Mouse (Mus musculus) forebrain, embryonic 10.5 days (tissue): ENCODE data around the gene Basp1. TPM values are rescaled to one million over a fixed set of nuclear protein-coding genes. Genes with fewer than 3 reads are reported as not detected.
A peak's percentile ranks its signal among the peaks of the same experiment; 100 is the strongest.

Experiments used
- DNase-seq: peaks from one replicate; pipeline ENCODE4 v3.0.0-alpha.2; 2017; ENCODE audit warnings: low spot score; ENCODE audit errors: extremely low spot score
- H3K27ac ChIP-seq: fragments of 300-500 bp; sonication (generic); 2 replicates; pipeline ENCODE4 v1.5.1; 2016; ENCODE audit warnings: mild to moderate bottlenecking
- H3K27me3 ChIP-seq: fragments of 300-500 bp; sonication (generic); 2 replicates; pipeline ENCODE4 v1.6.1; 2016; ENCODE audit warnings: mild to moderate bottlenecking; ENCODE audit not compliant: poor library complexity, severe bottlenecking
- H3K36me3 ChIP-seq: fragments of 300-500 bp; sonication (generic); replicated peaks from 2 replicates; pipeline ENCODE4 v1.6.1; 2016; ENCODE audit warnings: mild to moderate bottlenecking, moderate library complexity
- H3K4me1 ChIP-seq: fragments of 300-500 bp; sonication (generic); 2 replicates; pipeline ENCODE4 v1.6.1; 2016
- H3K4me3 ChIP-seq: fragments of 300-500 bp; sonication (generic); 2 replicates; pipeline ENCODE4 v1.5.1; 2016; ENCODE audit warnings: mild to moderate bottlenecking, moderate library complexity
- H3K9me3 ChIP-seq: fragments of 300-500 bp; sonication (generic); 2 replicates; pipeline ENCODE4 v1.6.1; 2016; ENCODE audit warnings: mild to moderate bottlenecking, moderate library complexity
- WGBS: fragments of 180-500 bp; shearing (Covaris S2); methylation state at CpG from one replicate; pipeline ENCODE4 v1.1.7; 2016; 5-methylcytosine and 5-hydroxymethylcytosine counted together
- polyA plus RNA-seq: library from polyadenylated mRNA; unstranded; fragments of >200 nt; fragmentation: Nextera tagmentation; extraction: Ambion mirVana; gene quantifications from 2 replicates; pipeline ENCODE4 v1.2.1, GENCODE M21; 2016

Gene Basp1
- polyA plus RNA-seq, 1 experiment from 2014 or later = 35.0 TPM

- Histone ChIP-seq H3K27ac (no peak overlapping the region), H3K4me1 (peaks cover 28% of the 10 kb centered on the region), H3K4me3 (no peak overlapping the region), H3K36me3 (no peaks in the 10 kb centered on the region), H3K9me3 (no peaks in the 10 kb centered on the region), H3K27me3 (peaks cover 60% of the 10 kb centered on the region)
- 81% methylated on average over 8 of the region's 8 CpGs for WGBS
- no peak for DNase-seq
Measured at GRCm38 (mm10) chr15:25443140-25443790, 29.7 kb upstream of the Basp1 start.

- no peak for DNase-seq
- Histone ChIP-seq H3K4me3 (no peak overlapping the region), H3K27me3 (peaks cover 46% of the 10 kb centered on the region), H3K36me3 (no peaks in the 10 kb centered on the region), H3K9me3 (no peaks in the 10 kb centered on the region), H3K4me1 (peaks cover 28% of the 10 kb centered on the region), H3K27ac (no peak overlapping the region)
- 61% methylated on average over 9 of the region's 9 CpGs for WGBS
Measured at GRCm38 (mm10) chr15:25441868-25442185, 28.3 kb upstream of the Basp1 start.

GRCm38 (mm10) chr15:25440991-25441867 lies 27.7 kb upstream of the Basp1 start:
- H3K9me3 ChIP-seq = no peaks in the 10 kb centered on the region
- H3K4me3 ChIP-seq = peak overlapping the region; percentile 29
- H3K27me3 ChIP-seq = peaks cover 41% of the 10 kb centered on the region
- H3K4me1 ChIP-seq = peaks cover 22% of the 10 kb centered on the region
- no peak overlapping the region for H3K27ac ChIP-seq
- peak; percentile 77 for DNase-seq
- WGBS = 19% methylated on average over 24 of the region's 24 CpGs
- no peaks in the 10 kb centered on the region for H3K36me3 ChIP-seq

- Histone ChIP-seq H3K27me3 (peaks cover 37% of the 10 kb centered on the region), H3K4me3 (no peak overlapping the region), H3K9me3 (no peaks in the 10 kb centered on the region), H3K27ac (no peak overlapping the region), H3K36me3 (no peaks in the 10 kb centered on the region), H3K4me1 (peaks cover 12% of the 10 kb centered on the region)
- WGBS = 88% methylated on average over 8 of the region's 8 CpGs
- no peak for DNase-seq
Measured at GRCm38 (mm10) chr15:25440317-25440716, 26.8 kb upstream of the Basp1 start.

GRCm38 (mm10) chr15:25432341-25432740 lies 18.8 kb upstream of the Basp1 start:
- Histone ChIP-seq H3K27ac (no peak overlapping the region), H3K4me1 (peaks cover 17% of the 10 kb centered on the region), H3K36me3 (no peaks in the 10 kb centered on the region), H3K27me3 (no peaks in the 10 kb centered on the region), H3K4me3 (no peak overlapping the region), H3K9me3 (no peaks in the 10 kb centered on the region)
- DNase-seq = no peak
- WGBS = 33% methylated on average over 1 of the region's 1 CpGs

GRCm38 (mm10) chr15:25430167-25430566 lies 16.6 kb upstream of the Basp1 start:
- WGBS = 87% methylated on average over 3 of the region's 3 CpGs
- H3K4me3 ChIP-seq = no peak overlapping the region
- H3K27ac ChIP-seq = no peak overlapping the region
- H3K9me3 ChIP-seq = no peaks in the 10 kb centered on the region
- DNase-seq = no peak
- H3K36me3 ChIP-seq = no peaks in the 10 kb centered on the region
- no peaks in the 10 kb centered on the region for H3K27me3 ChIP-seq
- H3K4me1 ChIP-seq = peaks cover 17% of the 10 kb centered on the region

GRCm38 (mm10) chr15:25429007-25429406 lies 15.4 kb upstream of the Basp1 start:
- 67% methylated on average over 7 of the region's 7 CpGs for WGBS
- Histone ChIP-seq H3K9me3 (no peaks in the 10 kb centered on the region), H3K4me3 (no peak overlapping the region), H3K27me3 (no peaks in the 10 kb centered on the region), H3K27ac (no peak overlapping the region), H3K36me3 (no peaks in the 10 kb centered on the region), H3K4me1 (peaks cover 17% of the 10 kb centered on the region)
- DNase-seq = no peak

- H3K27me3 ChIP-seq = no peaks in the 10 kb centered on the region
- no peaks in the 10 kb centered on the region for H3K36me3 ChIP-seq
- peaks cover 15% of the 10 kb centered on the region for H3K4me1 ChIP-seq
- 52% methylated on average over 7 of the region's 7 CpGs for WGBS
- H3K9me3 ChIP-seq = no peaks in the 10 kb centered on the region
- H3K4me3 ChIP-seq = no peak overlapping the region
- H3K27ac ChIP-seq = no peak overlapping the region
- no peak for DNase-seq
Measured at GRCm38 (mm10) chr15:25428551-25428950, 15.0 kb upstream of the Basp1 start.

GRCm38 (mm10) chr15:25420266-25420665 lies 6.7 kb upstream of the Basp1 start:
- no peak overlapping the region for H3K4me3 ChIP-seq
- WGBS = 95% methylated on average over 9 of the region's 9 CpGs
- no peak overlapping the region for H3K27ac ChIP-seq
- H3K4me1 ChIP-seq = peaks cover 28% of the 10 kb centered on the region
- H3K9me3 ChIP-seq = no peaks in the 10 kb centered on the region
- H3K36me3 ChIP-seq = no peaks in the 10 kb centered on the region
- no peaks in the 10 kb centered on the region for H3K27me3 ChIP-seq
- no peak for DNase-seq

GRCm38 (mm10) chr15:25416367-25416766 lies 2.8 kb upstream of the Basp1 start:
- no peak for DNase-seq
- H3K27me3 ChIP-seq = no peaks in the 10 kb centered on the region
- H3K4me1 ChIP-seq = peaks cover 41% of the 10 kb centered on the region
- H3K9me3 ChIP-seq = no peaks in the 10 kb centered on the region
- H3K36me3 ChIP-seq = no peaks in the 10 kb centered on the region
- peak overlapping the region; percentile 12; the same call in 1 of the 2 replicates for H3K4me3 ChIP-seq
- WGBS = 69% methylated on average over 6 of the region's 6 CpGs
- H3K27ac ChIP-seq = no peak overlapping the region; the same call in 1 of the 2 replicates

- Histone ChIP-seq H3K4me1 (peaks cover 45% of the 10 kb centered on the region), H3K36me3 (no peaks in the 10 kb centered on the region), H3K27me3 (no peaks in the 10 kb centered on the region), H3K4me3 (peak overlapping the region; percentile 12; the same call in 1 of the 2 replicates), H3K27ac (no peak overlapping the region; the same call in 1 of the 2 replicates), H3K9me3 (no peaks in the 10 kb centered on the region)
- 66% methylated on average over 4 of the region's 4 CpGs for WGBS
- DNase-seq = no peak
Measured at GRCm38 (mm10) chr15:25415958-25416357, 2.4 kb upstream of the Basp1 start.

- 1% methylated on average over 14 of the region's 14 CpGs for WGBS
- Histone ChIP-seq H3K27me3 (no peaks in the 10 kb centered on the region), H3K9me3 (no peaks in the 10 kb centered on the region), H3K4me3 (peak overlapping the region; percentile 94), H3K27ac (peak overlapping the region; percentile 97), H3K36me3 (peaks cover 6% of the 10 kb centered on the region; the same call in 1 of the 2 replicates), H3K4me1 (peaks cover 57% of the 10 kb centered on the region)
- peak; percentile 86 for DNase-seq
Measured at GRCm38 (mm10) chr15:25414747-25415119, 1.2 kb upstream of the Basp1 start.
